Mouse (Mus musculus): ENCODE results near the gene Ccar1. TPM values are rescaled to one million over a fixed set of nuclear protein-coding genes. Genes with fewer than 3 reads are reported as not detected.
"Not testable (repeated sequence)": the region's sequence is repeated elsewhere in the genome, so short reads cannot be mapped to it uniquely, and the experiment has no call there.

Ccar1 gene
- polyA plus RNA-seq, 1 experiment from 2014 or later = 102 TPM

DNA sequence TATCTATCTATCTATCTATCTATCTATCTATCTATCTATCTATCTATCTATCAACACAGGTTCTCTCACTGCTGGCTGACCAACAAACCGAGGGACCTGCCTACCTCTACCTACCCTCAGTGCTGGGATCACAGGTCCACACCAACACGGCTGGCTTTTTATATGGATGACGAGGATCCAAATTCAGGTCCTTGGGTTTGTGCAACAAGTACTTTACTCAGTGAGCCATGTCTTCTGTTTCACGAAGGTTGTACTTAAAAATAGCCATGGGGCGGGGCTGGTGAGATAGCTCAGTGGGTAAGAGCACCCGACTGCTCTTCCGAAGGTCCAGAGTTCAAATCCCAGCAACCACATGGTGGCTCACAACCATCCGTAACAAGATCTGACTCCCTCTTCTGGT, 71.5 kb downstream of the Ccar1 start:
- H3K36me3 ChIP-seq; H3K9me3 ChIP-seq; H3K4me1 ChIP-seq; H3K4me2 ChIP-seq; H3K27ac ChIP-seq; H3K9ac ChIP-seq; H3K4me3 ChIP-seq; ATAC-seq (ENCODE audit: insufficient number of reproducible peaks, low FRiP score, low TSS enrichment, low read depth): not testable (repeated sequence)
- peaks cover 15% of the 10 kb centered on the region; the same call in 1 of the 2 replicates for H3K27me3 ChIP-seq
- 86% methylated on average over 8 of the region's 8 CpGs for WGBS

DNA sequence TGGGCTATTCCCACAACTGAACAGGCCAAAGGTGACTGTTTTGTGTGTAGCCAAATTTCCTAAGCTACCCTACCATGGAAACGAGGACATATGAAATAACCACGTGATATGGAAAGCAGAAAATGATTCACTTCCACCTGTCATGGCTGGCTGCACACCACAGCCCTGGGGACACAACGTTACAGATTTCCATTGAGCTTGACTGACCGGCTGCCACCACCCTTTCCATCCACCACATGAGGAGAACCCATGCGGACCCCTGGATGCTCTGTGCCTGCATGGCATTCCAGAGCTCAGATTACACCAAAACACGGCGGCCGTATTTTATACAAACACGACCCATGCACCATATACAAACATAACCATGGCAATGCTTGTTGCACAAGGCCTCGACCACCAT, 78.6 kb downstream of the Ccar1 start:
- H3K4me3 ChIP-seq = no peak overlapping the region
- no peak overlapping the region for H3K27ac ChIP-seq
- no peaks in the 10 kb centered on the region for H3K27me3 ChIP-seq
- no peak for ATAC-seq (ENCODE audit: insufficient number of reproducible peaks, low FRiP score, low TSS enrichment, low read depth)
- no peaks in the 10 kb centered on the region for H3K9me3 ChIP-seq
- no peak overlapping the region for H3K9ac ChIP-seq
- H3K4me1 ChIP-seq = no peaks in the 10 kb centered on the region
- 77% methylated on average over 10 of the region's 10 CpGs for WGBS
- H3K4me2 ChIP-seq = no peak overlapping the region
- no peaks in the 10 kb centered on the region for H3K36me3 ChIP-seq

- H3K27ac ChIP-seq = no peak overlapping the region
- H3K27me3 ChIP-seq = no peaks in the 10 kb centered on the region
- no peak overlapping the region for H3K4me2 ChIP-seq
- H3K36me3 ChIP-seq = no peaks in the 10 kb centered on the region
- no peak overlapping the region for H3K9ac ChIP-seq
- no peak for ATAC-seq (ENCODE audit: insufficient number of reproducible peaks, low FRiP score, low TSS enrichment, low read depth)
- no peaks in the 10 kb centered on the region for H3K9me3 ChIP-seq
- no peaks in the 10 kb centered on the region for H3K4me1 ChIP-seq
- WGBS = 76% methylated on average over 4 of the region's 4 CpGs
- no peak overlapping the region for H3K4me3 ChIP-seq
Observed at GRCm38 (mm10) chr10:62703579-62703978, 88.5 kb downstream of the Ccar1 start.

- no peak overlapping the region for H3K4me3 ChIP-seq
- H3K4me1 ChIP-seq = no peaks in the 10 kb centered on the region
- H3K4me2 ChIP-seq = no peak overlapping the region
- no peaks in the 10 kb centered on the region for H3K27me3 ChIP-seq
- no peak for ATAC-seq (ENCODE audit: insufficient number of reproducible peaks, low FRiP score, low TSS enrichment, low read depth)
- no peak overlapping the region for H3K9ac ChIP-seq
- no peaks in the 10 kb centered on the region for H3K9me3 ChIP-seq
- whole genome bisulfite sequencing = 85% methylated on average over 4 of the region's 4 CpGs
- no peak overlapping the region for H3K27ac ChIP-seq
- no peaks in the 10 kb centered on the region for H3K36me3 ChIP-seq
Observed at GRCm38 (mm10) chr10:62702436-62702835, 89.7 kb downstream of the Ccar1 start.

Other genes with a start within 250 kb of the Ccar1 start
- 31.9 and 36.9 TPM in 2 replicates for gene Kif1bp, start 213.8 kb downstream of the Ccar1 start, polyA plus RNA-seq (2015; fragmentation: Nextera tagmentation; extraction: Ambion mirVana)
- gene Ddx21, start 190.0 kb downstream of the Ccar1 start, polyA plus RNA-seq (2015; fragmentation: Nextera tagmentation; extraction: Ambion mirVana) = 17.4 and 18.3 TPM in 2 replicates
- 147 and 157 TPM in 2 replicates for gene Ddx50, start 141.1 kb downstream of the Ccar1 start, polyA plus RNA-seq (2015; fragmentation: Nextera tagmentation; extraction: Ambion mirVana)
- gene Stox1, start 66.2 kb downstream of the Ccar1 start, polyA plus RNA-seq (2015; fragmentation: Nextera tagmentation; extraction: Ambion mirVana) = 1.1 and 1.4 TPM in 2 replicates
- gene Tet1, start 116.7 kb upstream of the Ccar1 start, polyA plus RNA-seq (2015; fragmentation: Nextera tagmentation; extraction: Ambion mirVana) = 22.8 and 24.9 TPM in 2 replicates
- gene Slc25a16, start 128.3 kb upstream of the Ccar1 start, polyA plus RNA-seq (2015; fragmentation: Nextera tagmentation; extraction: Ambion mirVana) = 12.0 and 12.9 TPM in 2 replicates
- gene Dna2, start 154.7 kb upstream of the Ccar1 start, polyA plus RNA-seq (2015; fragmentation: Nextera tagmentation; extraction: Ambion mirVana) = 12.5 and 12.9 TPM in 2 replicates
- 28.3 and 28.6 TPM in 2 replicates for gene Rufy2, start 187.9 kb upstream of the Ccar1 start, polyA plus RNA-seq (2015; fragmentation: Nextera tagmentation; extraction: Ambion mirVana)
- gene Hnrnph3, start 231.9 kb upstream of the Ccar1 start, polyA plus RNA-seq (2015; fragmentation: Nextera tagmentation; extraction: Ambion mirVana) = 85.5 and 90.8 TPM in 2 replicates
- gene Pbld2, start 232.0 kb upstream of the Ccar1 start, polyA plus RNA-seq (2015; fragmentation: Nextera tagmentation; extraction: Ambion mirVana) = 0.77 and 0.97 TPM in 2 replicates

Measured in limb, embryonic 15.5 days (tissue).